Mouse (Mus musculus): ENCODE measurements around the gene Gtdc1. TPM values are rescaled to one million over a fixed set of nuclear protein-coding genes. Genes with fewer than 3 reads are reported as not detected.
"Not testable (repeated sequence)": the region's sequence is repeated elsewhere in the genome, so short reads cannot be mapped to it uniquely, and the experiment has no call there.

Gtdc1 gene
- polyA plus RNA-seq, 1 experiment from 2014 or later = 2.9 TPM

DNA sequence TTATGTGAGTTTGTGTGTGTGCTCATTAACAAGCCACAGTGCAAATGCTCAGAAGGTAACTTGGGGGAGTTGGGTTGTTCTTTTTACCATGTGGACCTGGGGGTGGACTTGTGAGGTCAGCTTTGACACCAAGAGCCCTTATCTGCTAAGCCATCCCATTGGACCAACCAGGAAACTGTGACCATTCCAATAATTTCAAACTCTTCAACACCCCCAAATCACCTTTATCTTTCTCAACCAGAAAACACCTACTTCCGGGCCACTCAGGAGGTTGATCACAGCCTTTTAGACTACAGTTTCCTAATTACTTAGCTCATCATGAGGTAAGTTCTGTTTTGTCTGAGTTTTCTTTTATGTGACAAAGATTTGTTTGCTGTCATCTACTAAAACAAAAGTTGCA lies 298.7 kb downstream of the Gtdc1 start:
- H3K9me3 ChIP-seq (replicated peaks; ENCODE audit: control insufficient read depth, low read length) = no peaks in the 10 kb centered on the region
- H3K36me3 ChIP-seq (ENCODE audit: control insufficient read depth, insufficient read depth) = no peaks in the 10 kb centered on the region
- H3K4me3 ChIP-seq (ENCODE audit: low read depth, low read length) = no peak overlapping the region
- no peak overlapping the region for H3K27ac ChIP-seq (ENCODE audit: low read length)
- H3K4me2 ChIP-seq (ENCODE audit: low read depth, low read length) = no peak overlapping the region
- WGBS (ENCODE audit: insufficient replicate concordance) = 41% methylated on average over 1 of the region's 1 CpGs
- ATAC-seq (ENCODE audit: low read depth) = no peak
- H3K27me3 ChIP-seq (ENCODE audit: control insufficient read depth, insufficient read depth, low read depth, low read length) = no peaks in the 10 kb centered on the region
- H3K9ac ChIP-seq (ENCODE audit: low read depth, low read length) = no peak overlapping the region
- H3K4me1 ChIP-seq (ENCODE audit: control insufficient read depth, low read depth, low read length) = no peaks in the 10 kb centered on the region

- 69% methylated on average over 3 of the region's 3 CpGs for WGBS (ENCODE audit: insufficient replicate concordance)
Measured at GRCm38 (mm10) chr2:44625154-44625553, 302.3 kb downstream of the Gtdc1 start.

DNA sequence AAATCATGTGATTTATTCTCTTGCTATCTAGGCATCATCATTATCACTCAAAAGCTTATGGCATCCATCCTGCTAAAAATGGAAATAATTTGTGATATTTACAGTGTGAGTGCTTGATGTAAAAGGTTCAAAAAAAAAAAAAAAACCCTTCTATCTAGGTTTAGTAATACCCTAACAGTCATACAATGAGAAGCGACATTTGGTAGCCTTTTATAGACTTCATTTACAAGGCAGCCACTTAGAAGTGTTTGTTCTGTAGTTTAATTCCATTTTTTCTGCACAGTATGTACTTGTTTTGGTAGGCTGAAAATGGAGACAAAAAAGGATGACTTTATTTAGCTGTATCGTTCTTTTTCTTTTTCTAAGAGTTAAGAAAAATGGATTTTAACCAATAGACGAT lies 305.0 kb downstream of the Gtdc1 start:
- Histone ChIP-seq H3K27ac (ENCODE audit: low read length) (no peak overlapping the region), H3K4me2 (ENCODE audit: low read depth, low read length) (no peak overlapping the region), H3K4me3 (ENCODE audit: low read depth, low read length) (no peak overlapping the region), H3K36me3 (ENCODE audit: control insufficient read depth, insufficient read depth) (no peaks in the 10 kb centered on the region), H3K27me3 (ENCODE audit: control insufficient read depth, insufficient read depth, low read depth, low read length) (no peaks in the 10 kb centered on the region), H3K9ac (ENCODE audit: low read depth, low read length) (no peak overlapping the region), H3K4me1 (ENCODE audit: control insufficient read depth, low read depth, low read length) (no peaks in the 10 kb centered on the region), H3K9me3 (replicated peaks; ENCODE audit: control insufficient read depth, low read length) (no peaks in the 10 kb centered on the region)
- WGBS (ENCODE audit: insufficient replicate concordance) = 75% methylated on average over 3 of the region's 3 CpGs
- ATAC-seq (ENCODE audit: low read depth) = no peak

More at GRCm38 (mm10) chr2:44625154-44625553, 302.3 kb downstream of the Gtdc1 start:
- H3K9ac ChIP-seq (ENCODE audit: low read depth, low read length) = no peak overlapping the region
- no peaks in the 10 kb centered on the region for H3K4me1 ChIP-seq (ENCODE audit: control insufficient read depth, low read depth, low read length)
- no peaks in the 10 kb centered on the region for H3K36me3 ChIP-seq (ENCODE audit: control insufficient read depth, insufficient read depth)
- no peaks in the 10 kb centered on the region for H3K9me3 ChIP-seq (replicated peaks; ENCODE audit: control insufficient read depth, low read length)
- ATAC-seq (ENCODE audit: low read depth) = no peak
- no peak overlapping the region for H3K27ac ChIP-seq (ENCODE audit: low read length)
- H3K4me3 ChIP-seq (ENCODE audit: low read depth, low read length) = no peak overlapping the region
- H3K4me2 ChIP-seq (ENCODE audit: low read depth, low read length) = no peak overlapping the region
- no peaks in the 10 kb centered on the region for H3K27me3 ChIP-seq (ENCODE audit: control insufficient read depth, insufficient read depth, low read depth, low read length)

GRCm38 (mm10) chr2:44599653-44600052 lies 327.8 kb downstream of the Gtdc1 start:
- ATAC-seq (ENCODE audit: low read depth); H3K27me3 ChIP-seq (ENCODE audit: control insufficient read depth, insufficient read depth, low read depth, low read length); H3K9ac ChIP-seq (ENCODE audit: low read depth, low read length); H3K4me1 ChIP-seq (ENCODE audit: control insufficient read depth, low read depth, low read length); H3K9me3 ChIP-seq (replicated peaks; ENCODE audit: control insufficient read depth, low read length); H3K36me3 ChIP-seq (ENCODE audit: control insufficient read depth, insufficient read depth); H3K4me2 ChIP-seq (ENCODE audit: low read depth, low read length); H3K27ac ChIP-seq (ENCODE audit: low read length); H3K4me3 ChIP-seq (ENCODE audit: low read depth, low read length): not testable (repeated sequence)
- 68% methylated on average over 3 of the region's 3 CpGs for WGBS (ENCODE audit: insufficient replicate concordance)

GRCm38 (mm10) chr2:44594276-44594675 lies 333.2 kb downstream of the Gtdc1 start:
- 47% methylated on average over 1 of the region's 1 CpGs for WGBS (ENCODE audit: insufficient replicate concordance)
- no peak for ATAC-seq (ENCODE audit: low read depth)
- no peaks in the 10 kb centered on the region for H3K9me3 ChIP-seq (replicated peaks; ENCODE audit: control insufficient read depth, low read length)

GRCm38 (mm10) chr2:44590881-44591280 lies 336.6 kb downstream of the Gtdc1 start:
- ATAC-seq (ENCODE audit: low read depth) = no peak

More at GRCm38 (mm10) chr2:44594276-44594675, 333.2 kb downstream of the Gtdc1 start:
- Histone ChIP-seq H3K4me2 (ENCODE audit: low read depth, low read length) (no peak overlapping the region), H3K9ac (ENCODE audit: low read depth, low read length) (no peak overlapping the region), H3K36me3 (ENCODE audit: control insufficient read depth, insufficient read depth) (no peaks in the 10 kb centered on the region), H3K27me3 (ENCODE audit: control insufficient read depth, insufficient read depth, low read depth, low read length) (no peaks in the 10 kb centered on the region), H3K4me3 (ENCODE audit: low read depth, low read length) (no peak overlapping the region), H3K27ac (ENCODE audit: low read length) (no peak overlapping the region), H3K4me1 (ENCODE audit: control insufficient read depth, low read depth, low read length) (no peaks in the 10 kb centered on the region)

GRCm38 (mm10) chr2:44584061-44584460 lies 343.4 kb downstream of the Gtdc1 start:
- no peak for ATAC-seq (ENCODE audit: low read depth)
- Histone ChIP-seq H3K9ac (ENCODE audit: low read depth, low read length) (no peak overlapping the region), H3K36me3 (ENCODE audit: control insufficient read depth, insufficient read depth) (no peaks in the 10 kb centered on the region), H3K27me3 (ENCODE audit: control insufficient read depth, insufficient read depth, low read depth, low read length) (no peaks in the 10 kb centered on the region), H3K9me3 (replicated peaks; ENCODE audit: control insufficient read depth, low read length) (no peaks in the 10 kb centered on the region), H3K4me2 (ENCODE audit: low read depth, low read length) (no peak overlapping the region), H3K4me3 (ENCODE audit: low read depth, low read length) (no peak overlapping the region), H3K4me1 (ENCODE audit: control insufficient read depth, low read depth, low read length) (no peaks in the 10 kb centered on the region), H3K27ac (ENCODE audit: low read length) (no peak overlapping the region)

More at GRCm38 (mm10) chr2:44590881-44591280, 336.6 kb downstream of the Gtdc1 start:
- Histone ChIP-seq H3K27me3 (ENCODE audit: control insufficient read depth, insufficient read depth, low read depth, low read length) (no peaks in the 10 kb centered on the region), H3K4me3 (ENCODE audit: low read depth, low read length) (no peak overlapping the region), H3K4me1 (ENCODE audit: control insufficient read depth, low read depth, low read length) (no peaks in the 10 kb centered on the region), H3K9me3 (replicated peaks; ENCODE audit: control insufficient read depth, low read length) (no peaks in the 10 kb centered on the region), H3K9ac (ENCODE audit: low read depth, low read length) (no peak overlapping the region), H3K27ac (ENCODE audit: low read length) (no peak overlapping the region), H3K4me2 (ENCODE audit: low read depth, low read length) (no peak overlapping the region), H3K36me3 (ENCODE audit: control insufficient read depth, insufficient read depth) (no peaks in the 10 kb centered on the region)
- 60% methylated on average over 4 of the region's 4 CpGs for WGBS (ENCODE audit: insufficient replicate concordance)

DNA sequence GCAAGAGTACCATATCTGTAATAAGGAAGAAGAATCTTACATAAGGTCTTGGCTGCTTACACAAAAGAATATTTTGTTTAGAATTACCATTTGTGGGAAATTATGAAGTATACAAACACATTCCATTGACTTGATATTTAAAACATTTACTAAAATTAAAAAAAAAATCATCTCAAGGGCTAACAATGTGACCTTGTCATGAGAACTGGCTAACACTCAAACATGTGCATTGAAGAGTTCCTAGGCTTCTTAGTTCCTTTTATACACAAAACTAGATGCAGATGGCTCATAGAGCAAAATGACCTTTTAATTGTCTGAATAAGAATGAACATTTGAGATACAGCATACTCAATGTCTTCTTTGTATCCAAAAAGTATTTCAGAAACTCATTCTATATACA lies 344.0 kb downstream of the Gtdc1 start:
- no peak overlapping the region for H3K4me2 ChIP-seq (ENCODE audit: low read depth, low read length)
- ATAC-seq (ENCODE audit: low read depth) = no peak
- no peaks in the 10 kb centered on the region for H3K9me3 ChIP-seq (replicated peaks; ENCODE audit: control insufficient read depth, low read length)
- H3K36me3 ChIP-seq (ENCODE audit: control insufficient read depth, insufficient read depth) = no peaks in the 10 kb centered on the region
- no peaks in the 10 kb centered on the region for H3K4me1 ChIP-seq (ENCODE audit: control insufficient read depth, low read depth, low read length)
- H3K27ac ChIP-seq (ENCODE audit: low read length) = no peak overlapping the region
- H3K27me3 ChIP-seq (ENCODE audit: control insufficient read depth, insufficient read depth, low read depth, low read length) = no peaks in the 10 kb centered on the region
- H3K9ac ChIP-seq (ENCODE audit: low read depth, low read length) = no peak overlapping the region
- H3K4me3 ChIP-seq (ENCODE audit: low read depth, low read length) = no peak overlapping the region

- Histone ChIP-seq H3K9ac (ENCODE audit: low read depth, low read length) (no peak overlapping the region), H3K27me3 (ENCODE audit: control insufficient read depth, insufficient read depth, low read depth, low read length) (no peaks in the 10 kb centered on the region), H3K36me3 (ENCODE audit: control insufficient read depth, insufficient read depth) (no peaks in the 10 kb centered on the region), H3K4me3 (ENCODE audit: low read depth, low read length) (no peak overlapping the region), H3K4me1 (ENCODE audit: control insufficient read depth, low read depth, low read length) (no peaks in the 10 kb centered on the region), H3K9me3 (replicated peaks; ENCODE audit: control insufficient read depth, low read length) (no peaks in the 10 kb centered on the region), H3K27ac (ENCODE audit: low read length) (no peak overlapping the region), H3K4me2 (ENCODE audit: low read depth, low read length) (no peak overlapping the region)
- ATAC-seq (ENCODE audit: low read depth) = no peak
- WGBS (ENCODE audit: insufficient replicate concordance) = 54% methylated on average over 3 of the region's 3 CpGs
Measured at GRCm38 (mm10) chr2:44571810-44572209, 355.6 kb downstream of the Gtdc1 start.

GRCm38 (mm10) chr2:44571156-44571555 lies 356.3 kb downstream of the Gtdc1 start:
- H3K9ac ChIP-seq (ENCODE audit: low read depth, low read length) = no peak overlapping the region
- no peaks in the 10 kb centered on the region for H3K4me1 ChIP-seq (ENCODE audit: control insufficient read depth, low read depth, low read length)
- WGBS (ENCODE audit: insufficient replicate concordance) = 73% methylated on average over 9 of the region's 9 CpGs
- H3K9me3 ChIP-seq (replicated peaks; ENCODE audit: control insufficient read depth, low read length) = no peaks in the 10 kb centered on the region
- no peak overlapping the region for H3K4me2 ChIP-seq (ENCODE audit: low read depth, low read length)
- H3K27me3 ChIP-seq (ENCODE audit: control insufficient read depth, insufficient read depth, low read depth, low read length) = no peaks in the 10 kb centered on the region
- ATAC-seq (ENCODE audit: low read depth) = no peak
- H3K4me3 ChIP-seq (ENCODE audit: low read depth, low read length) = no peak overlapping the region
- no peak overlapping the region for H3K27ac ChIP-seq (ENCODE audit: low read length)
- no peaks in the 10 kb centered on the region for H3K36me3 ChIP-seq (ENCODE audit: control insufficient read depth, insufficient read depth)

All from liver, embryonic 16.5 days (tissue).